Mouse (Mus musculus) testis, adult 2 months (tissue): ENCODE results near the gene B230307C23Rik.

Experiments used
- CTCF ChIP-seq: fragments of 200-500 bp; IDR thresholded peaks from 2 replicates; pipeline ENCODE4 v1.5.1; 2012; ENCODE audit warnings: low read depth, mild to moderate bottlenecking, inconsistent platforms, low read length, moderate library complexity; ENCODE audit not compliant: control insufficient read depth, insufficient read depth, insufficient replicate concordance
- POLR2A ChIP-seq: fragments of 200-500 bp; IDR thresholded peaks from 2 replicates; pipeline ENCODE4 v1.6.1; 2012; ENCODE audit warnings: low read depth, mild to moderate bottlenecking, inconsistent platforms, low read length, moderate library complexity; ENCODE audit not compliant: control insufficient read depth

DNA sequence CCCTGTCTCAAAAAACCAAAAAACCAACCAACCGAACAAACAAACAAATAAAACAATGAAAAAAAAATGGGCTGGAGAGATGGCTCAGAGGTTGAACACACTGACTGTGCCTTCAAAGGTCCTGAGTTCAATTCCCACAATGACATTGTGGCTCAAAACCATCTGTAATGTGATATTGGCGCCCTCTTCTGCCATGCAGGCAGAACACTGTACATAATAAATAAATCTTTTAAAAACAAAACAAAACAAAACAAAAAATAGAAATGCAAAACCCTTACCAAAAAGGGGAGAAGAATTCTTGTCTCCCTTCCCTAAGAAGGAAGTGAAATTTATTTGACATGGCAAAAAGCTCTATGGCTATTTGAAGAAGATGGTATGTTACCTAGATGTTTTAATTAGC, 5.6 kb upstream of the B230307C23Rik start:
- no peak for TF ChIP-seq CTCF
- TF ChIP-seq POLR2A: no peak
